Mouse (Mus musculus) testis, adult 2 months (tissue): ENCODE measurements around the gene Cldn7. TPM values are rescaled to one million over a fixed set of nuclear protein-coding genes. Genes with fewer than 3 reads are reported as not detected.

Source experiments
- H3K27ac ChIP-seq: fragments of 200-500 bp; 2 replicates; pipeline ENCODE4 v1.5.1; 2012; ENCODE audit warnings: low read depth, low read length; ENCODE audit not compliant: control insufficient read depth, insufficient read depth
- H3K27me3 ChIP-seq: fragments of 200-500 bp; 2 replicates; pipeline ENCODE4 v1.6.1; 2012; ENCODE audit warnings: mild to moderate bottlenecking, low read length, moderate library complexity; ENCODE audit not compliant: control insufficient read depth, insufficient read depth
- H3K36me3 ChIP-seq: fragments of 200-500 bp; 2 replicates; pipeline ENCODE4 v1.6.1; 2012; ENCODE audit warnings: mild to moderate bottlenecking, low read length; ENCODE audit not compliant: control insufficient read depth, insufficient read depth
- H3K4me1 ChIP-seq: fragments of 200-500 bp; 2 replicates; pipeline ENCODE4 v1.6.1; 2012; ENCODE audit warnings: low read length; ENCODE audit not compliant: control insufficient read depth, insufficient read depth
- H3K4me3 ChIP-seq: fragments of 200-500 bp; 2 replicates; pipeline ENCODE4 v1.5.1; 2012; ENCODE audit warnings: low read depth, mild to moderate bottlenecking, low read length, moderate library complexity, mixed read lengths; ENCODE audit not compliant: control insufficient read depth
- CTCF ChIP-seq: fragments of 200-500 bp; IDR thresholded peaks from 2 replicates; pipeline ENCODE4 v1.5.1; 2012; ENCODE audit warnings: low read depth, mild to moderate bottlenecking, inconsistent platforms, low read length, moderate library complexity; ENCODE audit not compliant: control insufficient read depth, insufficient read depth, insufficient replicate concordance
- POLR2A ChIP-seq: fragments of 200-500 bp; IDR thresholded peaks from 2 replicates; pipeline ENCODE4 v1.6.1; 2012; ENCODE audit warnings: low read depth, mild to moderate bottlenecking, inconsistent platforms, low read length, moderate library complexity; ENCODE audit not compliant: control insufficient read depth
- polyA plus RNA-seq: library from polyadenylated mRNA; depleted of rRNA; stranded (reverse); fragments of >200 nt; gene quantifications from 2 replicates; pipeline ENCODE4 v1.2.3, GENCODE M21; 2012

Cldn7 gene
- polyA plus RNA-seq, 1 experiment = 3.0 TPM

DNA sequence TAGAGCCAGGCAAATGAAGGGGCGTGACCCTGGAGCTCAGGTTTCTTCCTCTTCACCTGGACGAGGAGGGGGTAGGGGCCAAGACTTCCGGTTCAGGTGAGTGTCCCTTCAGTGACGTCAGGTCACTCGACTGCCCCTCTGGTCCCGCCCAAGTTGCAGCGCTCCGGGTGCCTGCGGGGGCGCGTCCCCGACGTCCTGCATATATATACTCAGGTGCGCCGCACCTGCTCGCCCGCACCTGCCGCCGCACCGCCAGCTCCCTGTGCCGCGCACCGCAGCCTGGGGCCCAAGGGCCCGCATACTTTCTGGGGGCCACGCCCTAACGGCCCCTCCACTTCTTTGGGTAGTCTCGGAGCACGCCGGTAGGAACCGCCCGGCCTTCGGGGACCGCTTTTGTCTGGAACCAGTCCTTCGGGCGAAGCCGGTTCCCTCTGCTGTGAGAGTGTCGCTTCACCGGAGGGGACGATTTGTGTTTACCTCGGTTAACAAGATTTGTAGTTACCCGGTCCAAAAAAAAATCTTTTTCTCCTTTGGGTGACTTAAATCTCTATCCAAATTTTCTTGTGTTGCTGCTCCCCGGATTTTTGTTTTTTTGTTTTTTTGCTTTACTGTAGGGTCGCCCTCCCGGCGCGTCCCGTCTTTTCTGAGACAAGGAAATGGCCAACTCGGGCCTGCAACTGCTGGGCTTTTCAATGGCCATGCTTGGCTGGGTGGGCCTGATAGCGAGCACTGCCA, 859 bp downstream of the Cldn7 start:
- Histone ChIP-seq H3K36me3 (peaks cover under 1% of the 10 kb centered on the region; the same call in 1 of the 2 replicates), H3K4me3 (peak overlapping the region; percentile 34), H3K27ac (no peak overlapping the region), H3K4me1 (peaks cover 20% of the 10 kb centered on the region), H3K27me3 (no peaks in the 10 kb centered on the region)
- TF ChIP-seq POLR2A (no peak), CTCF (no peak)

DNA sequence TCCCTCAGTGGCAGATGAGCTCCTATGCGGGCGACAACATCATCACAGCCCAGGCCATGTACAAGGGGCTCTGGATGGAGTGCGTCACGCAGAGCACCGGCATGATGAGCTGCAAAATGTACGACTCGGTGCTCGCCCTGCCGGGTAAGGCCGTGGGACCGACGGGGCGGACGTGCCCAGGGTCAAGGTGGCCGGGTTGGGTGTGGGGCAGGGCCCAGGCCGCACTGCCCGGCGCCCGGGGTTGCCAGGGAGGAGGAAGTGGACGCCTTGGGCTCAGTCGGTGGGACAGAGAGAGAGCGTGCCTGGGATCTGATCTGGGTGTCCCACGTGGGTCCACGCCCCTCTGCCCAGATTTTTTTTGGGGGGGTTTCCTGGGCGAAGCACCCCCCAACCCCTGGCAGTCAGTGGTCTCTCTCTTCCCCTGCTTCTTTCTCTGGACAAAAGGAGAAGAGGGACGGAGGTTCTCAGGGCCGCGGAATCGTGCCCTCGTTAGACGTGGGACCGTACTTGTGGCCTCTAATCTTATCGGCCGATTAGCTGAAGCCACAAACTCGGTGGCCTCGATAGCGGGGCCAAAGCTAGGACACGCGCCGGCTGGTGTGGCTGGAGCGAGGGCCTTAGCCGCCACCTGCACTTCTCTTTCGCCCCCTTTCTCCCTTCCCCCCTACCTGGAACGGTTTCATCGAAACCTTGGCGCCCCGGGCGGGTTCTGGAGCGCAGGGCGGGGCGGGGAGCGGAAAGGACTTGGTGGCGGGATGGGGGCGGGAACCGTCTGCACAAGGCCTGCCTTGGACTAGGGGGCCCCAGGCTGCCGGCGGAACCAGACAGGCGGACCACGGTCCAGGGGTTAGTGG, 1.7 kb downstream of the Cldn7 start:
- peak overlapping the region; percentile 35; the same call in 1 of the 2 replicates for H3K27ac ChIP-seq
- H3K4me3 ChIP-seq = peak overlapping the region; percentile 42
- no peaks in the 10 kb centered on the region for H3K27me3 ChIP-seq
- H3K36me3 ChIP-seq = peaks cover 2% of the 10 kb centered on the region; the same call in 1 of the 2 replicates
- TF ChIP-seq POLR2A (no peak), CTCF (no peak)
- H3K4me1 ChIP-seq = peaks cover 20% of the 10 kb centered on the region

DNA sequence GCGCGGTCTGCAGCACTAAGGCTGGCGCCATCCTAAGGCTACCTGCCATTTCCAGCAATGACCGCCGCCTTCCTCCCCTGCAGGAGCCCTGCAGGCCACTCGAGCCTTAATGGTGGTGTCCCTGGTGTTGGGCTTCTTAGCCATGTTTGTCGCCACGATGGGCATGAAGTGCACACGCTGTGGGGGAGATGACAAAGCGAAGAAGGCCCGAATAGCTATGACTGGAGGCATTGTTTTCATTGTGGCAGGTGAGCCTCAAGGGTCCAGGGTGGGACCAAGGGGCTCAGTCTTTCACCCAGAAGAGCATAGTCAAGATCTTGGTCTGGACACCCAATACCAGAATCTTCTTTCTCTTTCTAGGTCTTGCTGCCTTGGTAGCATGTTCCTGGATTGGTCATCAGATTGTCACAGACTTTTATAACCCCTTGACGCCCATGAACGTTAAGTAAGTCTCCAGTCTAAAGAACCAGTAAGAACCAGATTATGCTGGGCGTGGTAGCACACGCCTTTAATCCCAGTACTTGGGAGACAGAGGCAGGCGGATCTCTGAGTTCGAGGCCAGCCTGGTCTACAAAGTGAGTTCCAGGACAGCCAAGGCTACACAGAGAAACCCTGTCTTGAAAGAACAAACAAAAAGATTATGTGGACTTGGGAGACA, 2.4 kb downstream of the Cldn7 start:
- H3K27me3 ChIP-seq = no peaks in the 10 kb centered on the region
- TF ChIP-seq POLR2A (no peak), CTCF (no peak)
- H3K27ac ChIP-seq = 0 out of 2 replicates have a peak overlapping the region, but pooled peaks have one; percentile 35

DNA sequence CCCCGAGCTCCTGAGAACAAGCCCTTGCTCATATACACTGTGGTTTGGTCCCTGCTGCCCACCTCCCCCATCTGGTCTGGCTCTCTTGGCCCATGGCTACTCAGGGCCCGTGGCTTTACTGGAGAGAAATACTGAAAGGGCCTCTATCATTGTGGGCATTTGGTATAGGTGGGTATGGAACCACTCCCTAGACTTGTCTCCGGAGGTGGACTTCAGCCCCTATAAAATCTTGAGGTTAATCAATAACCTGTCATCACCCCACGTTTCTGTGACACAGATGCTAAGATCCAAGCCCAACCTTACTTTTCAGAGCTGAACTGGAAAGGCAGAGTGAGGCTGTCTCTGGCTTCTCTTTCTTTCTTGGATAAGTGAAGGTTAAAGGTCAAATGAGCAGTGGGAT, 4.2 kb downstream of the Cldn7 start:
- no peaks in the 10 kb centered on the region for H3K27me3 ChIP-seq
- peaks cover 20% of the 10 kb centered on the region for H3K4me1 ChIP-seq
- H3K36me3 ChIP-seq = peaks cover 2% of the 10 kb centered on the region; the same call in 1 of the 2 replicates
- no peak overlapping the region for H3K4me3 ChIP-seq
- no peak overlapping the region for H3K27ac ChIP-seq
- no peak for TF ChIP-seq CTCF
- TF ChIP-seq POLR2A = no peak

More for the DNA sequence above, 2.4 kb downstream of the Cldn7 start:
- H3K36me3 ChIP-seq = peaks cover 2% of the 10 kb centered on the region; the same call in 1 of the 2 replicates
- peak overlapping the region; percentile 42 for H3K4me3 ChIP-seq
- H3K4me1 ChIP-seq = peaks cover 20% of the 10 kb centered on the region

DNA sequence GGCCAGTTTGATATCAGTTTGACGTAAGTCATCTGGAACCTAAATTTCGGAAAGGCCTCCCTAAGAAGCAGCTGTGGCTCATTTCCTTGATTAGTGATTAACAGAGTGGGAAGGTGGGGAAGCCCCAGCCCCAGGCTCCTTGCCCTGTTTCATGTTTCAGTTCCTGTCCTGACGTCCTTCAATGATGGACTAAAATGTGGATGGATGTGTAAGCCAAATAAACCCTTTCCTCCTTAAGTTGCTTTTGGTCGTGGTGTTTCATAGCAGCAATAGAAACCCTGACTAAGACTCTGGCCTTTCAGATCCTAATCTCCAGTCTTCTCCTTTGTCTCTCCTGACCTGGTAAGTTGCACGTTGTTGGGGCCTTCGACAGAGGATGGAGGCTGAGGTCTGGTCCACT, 5.6 kb downstream of the Cldn7 start:
- peaks cover 2% of the 10 kb centered on the region; the same call in 1 of the 2 replicates for H3K36me3 ChIP-seq
- no peak overlapping the region for H3K27ac ChIP-seq

DNA sequence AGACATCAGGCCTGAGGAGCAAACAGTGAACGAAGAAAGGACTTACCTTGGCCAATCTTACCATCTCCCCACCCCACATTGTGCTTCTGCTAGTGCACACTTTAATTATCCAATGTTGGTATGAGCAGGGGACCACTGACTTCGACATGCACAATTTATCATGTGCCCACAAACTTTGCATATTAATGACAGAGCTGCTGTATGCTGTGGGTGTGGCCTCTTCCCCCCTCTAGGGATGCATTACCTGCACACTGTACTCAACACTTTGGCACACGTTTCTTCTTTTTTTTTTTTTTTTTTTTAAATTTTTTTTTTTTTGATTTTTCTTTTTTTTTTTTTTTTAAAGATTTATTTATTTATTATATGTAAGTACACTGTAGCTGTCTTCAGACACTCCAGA, 6.2 kb downstream of the Cldn7 start:
- Histone ChIP-seq H3K4me1 (peaks cover 14% of the 10 kb centered on the region), H3K36me3 (peaks cover 2% of the 10 kb centered on the region; the same call in 1 of the 2 replicates), H3K27me3 (no peaks in the 10 kb centered on the region), H3K4me3 (no peak overlapping the region), H3K27ac (no peak overlapping the region)
- no peak for TF ChIP-seq POLR2A
- no peak for TF ChIP-seq CTCF

More for the DNA sequence above, 5.6 kb downstream of the Cldn7 start:
- Histone ChIP-seq H3K27me3 (no peaks in the 10 kb centered on the region), H3K4me1 (peaks cover 19% of the 10 kb centered on the region), H3K4me3 (no peak overlapping the region)
- no peak for TF ChIP-seq CTCF
- no peak for TF ChIP-seq POLR2A
